Mouse (Mus musculus) cortical plate, adult 2 months (tissue): ENCODE measurements at regions not wholly inside any gene's neighbourhood (a gene's known extent, or its start where the extent isn't known, plus 50 kb on each side); places are given as distances from the start of the nearest gene placed in this dataset.

Experiments used
- CTCF ChIP-seq: fragments of 200-500 bp; IDR thresholded peaks from 2 replicates; pipeline ENCODE4 v1.5.1; 2011; ENCODE audit warnings: mild to moderate bottlenecking, control low read depth, low read length; ENCODE audit not compliant: insufficient read depth; ENCODE audit errors: extremely low read depth
- POLR2A ChIP-seq: fragments of 200-500 bp; IDR thresholded peaks from 2 replicates; pipeline ENCODE4 v1.6.1; 2011; ENCODE audit warnings: mild to moderate bottlenecking, low read length, control low read depth; ENCODE audit not compliant: insufficient read depth; ENCODE audit errors: extremely low read depth

DNA sequence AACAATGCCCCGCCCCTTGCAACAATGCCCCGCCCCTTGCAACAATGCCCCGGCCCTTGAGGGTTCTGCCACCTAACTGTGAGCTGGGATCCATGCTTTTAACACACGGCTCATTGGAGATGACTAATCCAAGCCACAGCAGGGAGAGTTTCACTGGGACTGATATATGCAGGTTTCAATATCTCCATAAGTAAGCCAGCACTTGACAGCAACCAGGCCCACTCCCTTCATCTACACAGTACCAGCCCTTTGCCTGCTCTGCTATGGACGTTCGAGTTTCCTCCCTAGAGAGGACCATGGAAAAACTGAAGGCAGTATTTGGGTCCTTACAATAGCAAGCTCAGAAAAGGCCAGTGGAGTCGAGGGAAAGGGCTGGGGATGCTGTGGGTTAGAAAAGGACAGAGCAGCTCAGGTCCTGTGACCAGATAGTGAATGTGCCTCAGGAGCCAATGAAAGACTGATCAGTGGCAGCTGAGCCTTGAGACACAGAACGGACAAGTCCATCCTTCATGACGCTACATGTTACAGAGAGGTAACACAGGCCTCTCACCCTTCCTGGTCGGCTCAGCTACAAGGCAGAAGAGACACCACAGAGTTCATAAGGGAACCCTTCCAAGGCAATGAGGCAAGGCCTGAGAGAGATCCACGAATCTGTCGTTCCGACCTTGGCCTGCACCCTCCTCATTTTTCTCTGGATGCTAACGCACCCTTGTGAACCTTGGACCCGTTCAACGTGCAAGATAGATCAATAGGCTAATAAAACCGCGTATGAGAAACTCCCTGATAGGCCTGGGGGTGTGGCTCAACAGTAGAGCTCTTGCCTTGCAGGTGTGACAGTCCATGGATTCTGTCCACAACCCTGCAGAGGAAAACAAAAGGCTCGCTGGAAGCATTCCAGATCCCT is 114.5 kb downstream of the Sp3 start:
- no peak for TF ChIP-seq CTCF
- no peak for TF ChIP-seq POLR2A
